Mouse (Mus musculus): ENCODE results near the gene Apip.

Gene Apip

GRCm38 (mm10) chr2:103089521-103089920, 16.0 kb downstream of the Apip start:
- no peak for DNase-seq (ENCODE audit: low spot score in 2 of 2)

- no peak for DNase-seq (ENCODE audit: low spot score in 2 of 2)
Observed at GRCm38 (mm10) chr2:103102595-103102994, 29.1 kb downstream of the Apip start.

- DNase-seq (ENCODE audit: low spot score in 2 of 2), result no peak
Observed at GRCm38 (mm10) chr2:103106172-103106571, 32.7 kb downstream of the Apip start.

GRCm38 (mm10) chr2:103111669-103112068, 38.2 kb downstream of the Apip start:
- DNase-seq (ENCODE audit: low spot score in 2 of 2), result no peak

- no peak for DNase-seq (ENCODE audit: low spot score in 2 of 2)
Observed at GRCm38 (mm10) chr2:103117212-103117611, 43.7 kb downstream of the Apip start.

GRCm38 (mm10) chr2:103118324-103119196, 45.1 kb downstream of the Apip start:
- no peak for DNase-seq (ENCODE audit: low spot score in 2 of 2)

GRCm38 (mm10) chr2:103119197-103119854, 45.9 kb downstream of the Apip start:
- DNase-seq (ENCODE audit: low spot score in 2 of 2), result peak; percentile 36 to 69

GRCm38 (mm10) chr2:103129676-103130075, 56.2 kb downstream of the Apip start:
- no peak for DNase-seq (ENCODE audit: low spot score in 2 of 2)

- no peak for DNase-seq (ENCODE audit: low spot score in 2 of 2)
Observed at GRCm38 (mm10) chr2:103131145-103131544, 57.7 kb downstream of the Apip start.

- no peak for DNase-seq (ENCODE audit: low spot score in 2 of 2)
Observed at GRCm38 (mm10) chr2:103138529-103139265, 65.2 kb downstream of the Apip start.

All from spleen, postnatal 36 days (tissue).